Mouse (Mus musculus) megakaryocyte, embryonic 14.5 days (primary cell): ENCODE data around the gene Papln.

ENCODE experiments used
- FLI1 ChIP-seq: IDR thresholded peaks from 2 replicates; pipeline ENCODE4 v1.6.1; 2012; ENCODE audit warnings: low read length, inconsistent platforms, mixed read lengths
- GATA1 ChIP-seq: IDR thresholded peaks from 3 replicates; pipeline ENCODE4 v1.6.1; 2012; ENCODE audit warnings: mixed read lengths, low read length, inconsistent platforms, borderline replicate concordance

- no peak for TF ChIP-seq GATA1
- no peak for TF ChIP-seq FLI1
Measured at GRCm38 (mm10) chr12:83758735-83759134, 4.7 kb upstream of the Papln start.
